Mouse (Mus musculus) megakaryocyte, embryonic 14.5 days (primary cell): ENCODE measurements at regions not wholly inside any gene's neighbourhood (a gene's known extent, or its start where the extent isn't known, plus 50 kb on each side); places are given as distances from the start of the nearest gene placed in this dataset.

Source experiments
- FLI1 ChIP-seq: IDR thresholded peaks from 2 replicates; pipeline ENCODE4 v1.6.1; 2012; ENCODE audit warnings: low read length, inconsistent platforms, mixed read lengths
- GATA1 ChIP-seq: IDR thresholded peaks from 3 replicates; pipeline ENCODE4 v1.6.1; 2012; ENCODE audit warnings: mixed read lengths, low read length, inconsistent platforms, borderline replicate concordance

- TF ChIP-seq GATA1 (no peak), FLI1 (no peak)
Measured at GRCm38 (mm10) chr13:70019999-70020838, 218.0 kb downstream of the Med10 start.
